Mouse (Mus musculus) G1E (cell line): ENCODE results near the gene Psen1.

ENCODE experiments used
- CTCF ChIP-seq: IDR thresholded peaks from 2 replicates; pipeline ENCODE4 v1.5.1; 2012; ENCODE audit warnings: low read depth, low read length, inconsistent platforms, mixed read lengths
- GATA1 ChIP-seq: IDR thresholded peaks from 2 replicates; pipeline ENCODE4 v1.6.1; 2012; ENCODE audit warnings: borderline replicate concordance, low read length, inconsistent platforms, mixed read lengths
- GATA2 ChIP-seq: IDR thresholded peaks from 2 replicates; pipeline ENCODE4 v1.6.1; 2012; ENCODE audit warnings: low read depth, low read length, inconsistent platforms, borderline replicate concordance
- POLR2AphosphoS5 ChIP-seq: IDR thresholded peaks from 2 replicates; pipeline ENCODE4 v1.6.1; 2012; ENCODE audit warnings: low read depth, low read length, inconsistent platforms; ENCODE audit not compliant: insufficient replicate concordance
- TAL1 ChIP-seq: conservative IDR thresholded peaks from 2 replicates; pipeline ENCODE4 v1.6.1; 2012; ENCODE audit warnings: low read depth, low read length, inconsistent platforms, mixed read lengths

GRCm38 (mm10) chr12:83686575-83687350 is 1.2 kb upstream of the Psen1 start:
- TF ChIP-seq CTCF (no peak), POLR2AphosphoS5 (no peak), GATA1 (no peak), TAL1 (no peak), GATA2 (no peak)
